Mouse (Mus musculus) cerebellum, adult 2 months (tissue): ENCODE results near the gene Runx2. TPM values are rescaled to one million over a fixed set of nuclear protein-coding genes. Genes with fewer than 3 reads are reported as not detected.

Experiments used
- DNase-seq, 2 experiments: peaks; one replicate each; pipeline ENCODE4 v3.0.0; 2021
- H3K27ac ChIP-seq: fragments of 200-500 bp; 2 replicates; pipeline ENCODE4 v1.5.1; 2012; ENCODE audit warnings: low read length, control low read depth, inconsistent platforms; ENCODE audit not compliant: insufficient read depth
- H3K27me3 ChIP-seq: fragments of 200-500 bp; 2 replicates; pipeline ENCODE4 v1.6.1; 2012; ENCODE audit warnings: inconsistent platforms, mild to moderate bottlenecking, low read length, moderate library complexity; ENCODE audit not compliant: control insufficient read depth, insufficient read depth
- H3K4me1 ChIP-seq: fragments of 200-500 bp; 2 replicates; pipeline ENCODE4 v1.6.1; 2011; ENCODE audit warnings: low read length; ENCODE audit not compliant: control insufficient read depth, insufficient read depth
- H3K4me3 ChIP-seq: fragments of 200-500 bp; replicated peaks from 2 replicates; pipeline ENCODE3; 2011; ENCODE audit warnings: mild to moderate bottlenecking, low read depth, low read length, control low read depth; ENCODE audit not compliant: insufficient read depth
- CTCF ChIP-seq: fragments of 200-500 bp; IDR thresholded peaks from 2 replicates; pipeline ENCODE4 v1.5.1; 2011; ENCODE audit warnings: low read depth, mild to moderate bottlenecking, control low read depth, low read length, moderate library complexity, borderline replicate concordance; ENCODE audit not compliant: insufficient read depth
- POLR2A ChIP-seq: fragments of 200-500 bp; IDR thresholded peaks from 2 replicates; pipeline ENCODE4 v1.6.1; 2011; ENCODE audit warnings: low read length, control low read depth, borderline replicate concordance; ENCODE audit not compliant: insufficient read depth
- WGBS: fragments of 180-500 bp; shearing (Covaris S2); methylation state at CpG from one replicate; pipeline ENCODE4 v1.1.7; 2018; 5-methylcytosine and 5-hydroxymethylcytosine counted together
- polyA plus RNA-seq: library from polyadenylated mRNA; depleted of rRNA; stranded (reverse); fragments of >200 nt; gene quantifications from 2 replicates; pipeline ENCODE4 v1.2.3, GENCODE M21; 2012; rRNA removed

The Runx2 gene
- polyA plus RNA-seq, result 0.68 and 0.95 TPM in 2 replicates

GRCm38 (mm10) chr17:44814508-44815175 lies at the start of gene Runx2:
Gene Runx2 (minus strand): TSS chr17:44814797.
- Histone ChIP-seq H3K4me1 (no peaks in the 10 kb centered on the region), H3K4me3 (no peak within 1 kb of the TSS), H3K27me3 (no peaks in the 10 kb centered on the region), H3K27ac (no peak within 1 kb of the TSS)
- TF ChIP-seq CTCF (no peak), POLR2A (no peak)
- no peak for DNase-seq
- 63% methylated on average over 3 of the region's 3 CpGs for WGBS

GRCm38 (mm10) chr17:44863165-44863564 lies 48.6 kb upstream of the Runx2 start:
- Histone ChIP-seq H3K27ac (no peak overlapping the region), H3K27me3 (no peaks in the 10 kb centered on the region), H3K4me3 (no peak overlapping the region), H3K4me1 (no peaks in the 10 kb centered on the region)
- no peak for TF ChIP-seq POLR2A
- no peak for TF ChIP-seq CTCF
- no peak for DNase-seq
- 95% methylated on average over 6 of the region's 6 CpGs for WGBS

DNA sequence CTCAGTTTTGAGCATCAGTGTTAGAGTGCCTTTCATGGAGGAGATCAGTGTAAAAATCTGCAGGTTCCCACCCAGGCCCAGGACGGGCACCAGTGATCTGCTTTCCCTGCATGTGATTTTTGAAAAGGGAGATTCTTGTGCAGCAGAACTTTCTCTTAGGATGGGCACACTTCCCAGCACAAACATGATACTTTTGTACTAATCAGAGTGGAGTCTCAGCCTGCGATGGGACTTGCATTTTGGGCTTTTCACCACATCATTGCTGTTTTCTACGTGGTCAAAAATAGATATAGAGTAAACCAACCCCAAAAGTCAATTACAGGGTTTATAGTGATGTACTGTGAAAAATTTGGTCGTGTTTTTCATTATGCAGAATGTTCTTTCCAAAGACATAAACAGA lies 27.6 kb upstream of the Runx2 start:
- H3K4me1 ChIP-seq, result no peaks in the 10 kb centered on the region
- DNase-seq, result no peak
- no peak overlapping the region for H3K4me3 ChIP-seq
- H3K27ac ChIP-seq, result no peak overlapping the region
- H3K27me3 ChIP-seq, result no peaks in the 10 kb centered on the region
- WGBS, result 75% methylated on average over 4 of the region's 4 CpGs
- no peak for TF ChIP-seq POLR2A

GRCm38 (mm10) chr17:44831201-44831600 lies 16.6 kb upstream of the Runx2 start:
- DNase-seq, result no peak
- 84% methylated on average over 1 of the region's 1 CpGs for WGBS
- no peak overlapping the region for H3K4me3 ChIP-seq
- TF ChIP-seq CTCF (no peak), POLR2A (no peak)
- no peaks in the 10 kb centered on the region for H3K4me1 ChIP-seq
- no peaks in the 10 kb centered on the region for H3K27me3 ChIP-seq
- no peak overlapping the region for H3K27ac ChIP-seq

DNA sequence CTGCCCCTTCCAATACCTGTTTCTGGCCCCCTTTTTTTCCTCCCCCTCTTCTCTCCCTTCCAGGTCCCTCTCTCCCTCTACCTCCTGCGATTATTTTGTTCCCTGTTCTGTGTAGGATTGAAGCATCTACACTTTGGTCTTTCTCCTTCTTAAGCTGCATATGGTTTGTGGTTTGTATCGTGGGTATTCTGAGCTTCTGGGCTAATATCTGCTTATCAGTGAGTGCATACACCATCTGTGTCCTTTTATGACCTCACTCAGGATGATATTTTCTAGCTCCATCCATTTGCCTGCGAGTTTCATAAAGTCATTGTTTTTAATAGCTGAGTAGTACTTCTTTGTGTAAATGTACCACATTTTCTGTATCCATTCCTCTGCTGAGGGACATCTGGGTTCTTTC lies 15.0 kb upstream of the Runx2 start:
- TF ChIP-seq POLR2A (no peak), CTCF (no peak)
- Histone ChIP-seq H3K27me3 (no peaks in the 10 kb centered on the region), H3K4me1 (no peaks in the 10 kb centered on the region), H3K27ac (no peak overlapping the region), H3K4me3 (no peak overlapping the region)
- no peak for DNase-seq
- 89% methylated on average over 3 of the region's 3 CpGs for WGBS

DNA sequence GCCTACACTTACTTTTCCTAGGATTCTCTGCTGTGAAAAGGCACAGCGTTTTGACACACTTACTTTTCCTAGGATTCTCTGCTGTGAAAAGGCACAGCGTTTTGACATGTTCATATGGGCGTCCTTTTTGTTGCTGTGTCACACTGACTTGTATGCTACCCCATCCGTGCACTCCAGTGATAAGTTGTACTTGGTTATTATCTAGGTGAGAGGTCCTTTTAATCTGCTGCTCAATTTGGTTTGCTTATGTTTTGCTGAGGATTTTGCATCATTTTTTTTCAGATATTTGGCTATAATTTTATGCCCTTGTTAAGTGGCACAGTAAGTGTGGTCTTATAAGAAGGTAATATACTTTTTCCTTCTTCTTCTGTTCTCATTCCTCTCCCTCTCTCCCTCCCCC lies 13.4 kb upstream of the Runx2 start:
- H3K4me3 ChIP-seq, result no peak overlapping the region
- WGBS, result 88% methylated on average over 4 of the region's 4 CpGs
- no peak for DNase-seq
- H3K27ac ChIP-seq, result no peak overlapping the region
- TF ChIP-seq CTCF (no peak), POLR2A (no peak)
- no peaks in the 10 kb centered on the region for H3K4me1 ChIP-seq
- H3K27me3 ChIP-seq, result no peaks in the 10 kb centered on the region

DNA sequence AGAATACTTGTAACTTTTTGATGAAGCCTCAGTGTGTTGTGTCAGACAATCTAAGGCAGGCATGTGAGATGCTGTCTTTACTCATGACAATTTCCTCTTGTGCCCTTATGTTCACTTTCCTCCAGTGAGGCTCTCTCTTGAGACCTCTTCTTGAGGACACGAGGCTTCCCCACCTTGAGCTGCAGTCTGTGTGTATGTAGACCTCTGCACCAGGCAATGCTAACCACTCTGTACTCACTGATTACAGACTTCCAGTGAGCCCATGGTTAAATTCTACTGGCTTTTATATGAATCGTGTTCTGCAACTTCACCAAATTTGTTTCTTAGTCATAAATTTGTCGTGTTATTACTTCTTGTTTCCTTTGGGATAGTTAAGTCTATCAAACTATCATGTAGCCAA lies 12.5 kb upstream of the Runx2 start:
- DNase-seq, result no peak
- Histone ChIP-seq H3K4me1 (no peaks in the 10 kb centered on the region), H3K4me3 (no peak overlapping the region), H3K27me3 (no peaks in the 10 kb centered on the region), H3K27ac (no peak overlapping the region)
- WGBS, result 88% methylated on average over 3 of the region's 3 CpGs
- TF ChIP-seq CTCF (no peak), POLR2A (no peak)

- H3K27me3 ChIP-seq, result no peaks in the 10 kb centered on the region
- no peak overlapping the region for H3K4me3 ChIP-seq
- H3K27ac ChIP-seq, result no peak overlapping the region
- TF ChIP-seq CTCF, result no peak
- TF ChIP-seq POLR2A, result no peak
- no peaks in the 10 kb centered on the region for H3K4me1 ChIP-seq
- 89% methylated on average over 5 of the region's 5 CpGs for WGBS
- DNase-seq, result no peak
These were observed 7.3 kb upstream of the Runx2 start for GRCm38 (mm10) chr17:44821940-44822339.

- H3K27ac ChIP-seq, result no peak overlapping the region
- no peak for TF ChIP-seq CTCF
- no peak for TF ChIP-seq POLR2A
- 51% methylated on average over 4 of the region's 4 CpGs for WGBS
- DNase-seq, result no peak
- H3K27me3 ChIP-seq, result no peaks in the 10 kb centered on the region
- H3K4me3 ChIP-seq, result no peak overlapping the region
- H3K4me1 ChIP-seq, result no peaks in the 10 kb centered on the region
These were observed 5.2 kb upstream of the Runx2 start for GRCm38 (mm10) chr17:44819816-44820215.
